Mouse (Mus musculus) thymus, postnatal 25 days (tissue): ENCODE measurements around the gene Osbpl3.

ENCODE experiments used
- DNase-seq: peaks from one replicate; pipeline ENCODE4 v3.0.0; 2022

The Osbpl3 gene

DNA sequence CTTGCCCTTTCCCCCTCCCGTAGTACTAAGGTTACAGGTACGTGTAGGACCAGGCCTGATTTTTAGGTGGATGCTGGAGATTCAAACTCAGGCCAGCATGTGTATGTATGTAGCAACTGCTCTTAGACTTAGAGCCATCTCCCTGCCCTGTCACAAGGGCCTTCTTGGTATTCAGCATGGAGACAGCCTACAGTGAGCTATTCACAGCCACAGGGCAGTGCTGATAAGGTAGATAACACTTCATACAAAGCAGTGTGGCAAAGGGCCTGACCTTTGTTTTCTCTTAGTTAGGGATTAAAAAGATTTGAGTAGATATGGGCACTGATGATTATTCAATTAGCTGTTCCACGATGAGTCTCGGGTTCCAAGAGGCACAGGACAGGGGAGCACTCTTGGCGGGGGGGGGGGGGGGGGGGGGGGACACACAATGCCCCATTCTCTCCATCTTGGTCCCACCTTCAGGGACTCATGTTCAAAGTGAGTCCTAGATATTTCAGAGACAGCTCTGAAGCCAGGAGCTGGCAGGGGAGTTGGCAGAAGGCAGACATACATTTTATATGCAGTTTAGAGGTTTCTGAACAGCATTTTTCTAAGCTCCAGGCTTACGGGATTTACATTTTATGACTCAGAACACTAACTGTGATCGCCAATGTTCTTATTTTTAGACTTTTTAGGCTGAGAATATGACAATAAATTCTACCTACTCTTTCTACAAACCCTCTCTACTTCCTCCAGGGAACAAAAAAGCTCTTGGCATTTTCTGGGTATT is 56.4 kb downstream of the Osbpl3 start:
- no peak for DNase-seq

DNA sequence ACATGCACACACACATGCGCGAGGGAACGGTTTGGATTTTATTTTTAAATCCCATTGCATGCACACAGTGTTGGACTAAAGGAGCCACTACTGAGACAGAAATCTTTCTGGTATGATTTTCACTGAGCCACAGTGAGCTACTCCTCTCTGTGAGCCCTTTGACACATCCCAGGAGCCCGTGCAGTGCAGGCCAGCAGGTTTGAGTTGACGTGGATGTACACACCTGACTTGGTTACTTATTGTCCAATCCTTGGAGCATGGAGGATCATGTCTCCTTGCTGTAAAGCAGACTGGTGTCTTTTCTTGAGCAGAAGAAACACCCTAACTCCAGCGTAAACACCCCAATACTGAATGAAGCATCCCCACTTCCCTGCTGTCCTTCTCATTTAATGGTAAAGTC is 57.7 kb downstream of the Osbpl3 start:
- no peak for DNase-seq

DNA sequence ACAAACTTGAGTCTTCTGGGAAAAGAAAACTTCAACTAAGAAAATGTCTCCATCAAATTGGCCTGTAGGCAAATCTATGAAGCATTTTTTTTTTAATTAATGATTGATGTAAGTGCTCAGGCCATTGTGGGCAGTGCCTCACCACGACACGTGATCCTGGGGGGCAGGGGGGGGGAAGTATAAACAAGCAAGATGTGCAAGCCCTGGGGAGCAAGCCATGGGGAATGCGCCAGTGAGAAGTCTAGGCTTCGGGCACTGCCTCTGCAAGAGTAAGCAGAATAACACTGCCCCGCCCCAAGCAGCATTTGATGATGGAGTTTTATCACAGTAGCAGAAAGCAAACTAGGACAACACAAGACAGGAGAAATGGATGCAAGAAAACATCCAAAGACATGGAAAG is 58.9 kb downstream of the Osbpl3 start:
- DNase-seq, result no peak

DNA sequence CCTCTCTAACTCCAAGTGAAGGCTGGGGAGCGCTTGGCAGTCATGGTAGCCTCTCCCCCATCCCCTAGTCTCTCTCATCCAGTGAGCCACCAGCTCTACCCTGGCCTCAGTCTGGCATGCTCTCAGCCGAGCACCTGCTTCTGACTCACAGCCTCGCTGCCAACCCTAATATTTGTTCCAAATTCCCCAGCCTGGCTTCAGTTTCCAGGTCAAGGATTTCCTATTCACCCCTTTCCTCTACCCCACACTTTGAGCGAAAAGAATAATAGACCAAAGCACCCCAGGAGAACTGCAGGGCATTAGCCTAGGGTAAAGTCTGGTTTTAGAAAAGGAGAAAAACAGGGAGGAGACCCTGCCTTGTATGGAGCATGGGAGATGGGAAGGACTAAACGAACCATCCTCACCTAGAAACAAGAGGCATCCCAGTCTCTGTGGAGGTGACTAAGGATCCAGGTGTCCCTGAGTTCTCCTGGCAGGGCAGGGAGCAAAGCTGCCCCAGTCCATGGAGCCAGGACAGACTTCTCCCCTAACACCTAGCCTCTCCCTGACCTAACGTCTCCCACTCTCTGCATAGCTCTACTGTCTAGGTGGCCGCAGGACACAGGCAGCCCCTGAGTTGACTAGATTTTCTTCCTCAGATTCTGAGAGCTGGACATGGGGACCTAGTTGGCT is 60.2 kb downstream of the Osbpl3 start:
- DNase-seq, result no peak

DNA sequence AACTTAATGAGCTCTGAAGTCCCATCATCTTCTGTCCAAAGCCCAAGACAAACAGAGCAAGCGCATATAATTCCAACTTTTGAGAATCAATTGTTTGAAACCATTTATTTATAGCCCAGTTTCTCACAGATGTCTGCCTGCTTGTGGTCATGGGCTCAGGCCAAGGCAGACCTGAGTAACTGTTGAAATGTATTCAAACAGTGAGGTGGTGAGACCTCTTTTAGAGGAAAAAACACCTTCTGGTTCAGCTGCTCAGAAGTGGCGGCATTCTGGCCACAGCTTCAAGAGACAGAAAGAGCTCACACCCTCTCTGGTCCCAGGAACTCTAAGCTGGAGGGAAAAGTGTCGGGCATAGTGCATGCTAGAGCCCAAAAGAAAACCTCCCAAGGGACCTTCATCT is 61.6 kb downstream of the Osbpl3 start:
- DNase-seq, result no peak

DNA sequence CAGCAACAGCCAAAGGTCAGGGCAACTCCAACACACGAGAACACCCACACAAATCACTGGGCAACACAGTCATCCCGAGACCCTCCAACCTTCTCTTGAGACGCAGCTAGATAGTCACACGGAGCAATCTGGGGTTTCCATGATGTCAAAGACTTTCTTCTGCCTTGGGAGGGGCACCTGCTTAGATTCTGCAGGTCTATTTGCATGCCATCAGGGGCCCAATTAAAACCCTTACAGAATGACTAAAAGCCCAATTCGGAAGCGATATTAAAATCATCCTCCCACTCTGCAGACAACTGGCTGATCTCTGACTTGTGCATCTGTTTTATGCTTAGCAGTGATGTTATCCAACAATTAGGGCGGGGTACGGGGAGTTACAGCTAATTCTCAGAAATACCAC is 62.0 kb downstream of the Osbpl3 start:
- no peak for DNase-seq

DNA sequence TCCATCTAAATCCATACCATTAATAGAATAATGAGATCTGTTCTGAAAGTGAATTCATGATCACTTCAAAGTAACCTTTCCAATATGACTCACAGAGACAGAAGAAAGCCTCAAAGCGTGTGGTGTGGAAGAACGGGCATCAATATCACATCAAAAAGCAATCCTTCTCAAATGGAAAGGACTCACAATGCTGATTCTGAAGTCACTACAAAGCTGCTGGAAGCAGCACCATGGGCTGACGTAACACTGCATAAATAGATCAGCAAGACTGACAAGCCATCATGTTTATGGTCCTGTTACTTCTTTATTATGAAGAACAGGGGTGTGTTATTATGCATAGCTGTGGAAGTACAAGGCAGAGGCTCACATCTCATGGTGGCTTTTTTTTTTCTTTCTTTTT is 64.0 kb downstream of the Osbpl3 start:
- DNase-seq, result no peak

DNA sequence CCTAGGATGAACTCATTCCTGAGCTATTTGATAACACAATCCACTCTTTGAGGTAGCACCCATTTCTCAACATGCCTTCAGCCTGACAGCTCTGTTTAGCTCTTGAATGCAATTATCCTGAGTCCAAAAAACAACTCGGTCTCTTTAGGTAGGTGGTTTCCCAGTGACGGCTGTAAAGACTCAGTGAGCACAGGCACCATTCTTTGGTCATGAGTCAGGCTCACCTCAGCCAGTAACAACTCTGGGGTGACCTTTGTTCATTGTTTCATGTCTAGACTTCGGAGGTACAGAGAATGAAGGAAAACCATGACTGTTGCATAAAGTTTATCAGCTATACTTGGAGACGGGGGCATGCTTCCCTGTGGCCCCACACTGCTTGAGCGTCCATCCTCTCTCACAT is 65.7 kb downstream of the Osbpl3 start:
- no peak for DNase-seq

DNA sequence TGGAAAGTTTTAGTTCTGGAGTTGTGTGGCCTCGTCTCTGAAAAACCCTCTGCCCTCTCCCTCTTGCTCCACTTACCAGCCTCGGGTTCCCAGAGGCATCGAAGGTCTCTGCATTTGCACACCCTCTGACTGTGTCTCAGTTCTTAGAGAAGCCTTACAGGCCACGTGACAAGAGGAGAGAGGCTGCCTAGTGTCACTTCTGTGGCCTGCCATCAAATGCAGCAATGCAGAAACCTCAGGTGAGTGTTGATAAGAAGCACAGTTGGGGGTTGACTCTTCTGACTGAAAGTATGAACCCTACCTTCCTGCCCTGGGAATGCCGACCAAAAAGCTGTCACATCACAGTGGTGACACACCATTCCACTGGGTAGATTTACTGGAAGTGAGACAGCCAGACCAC is 68.4 kb downstream of the Osbpl3 start:
- DNase-seq, result no peak

DNA sequence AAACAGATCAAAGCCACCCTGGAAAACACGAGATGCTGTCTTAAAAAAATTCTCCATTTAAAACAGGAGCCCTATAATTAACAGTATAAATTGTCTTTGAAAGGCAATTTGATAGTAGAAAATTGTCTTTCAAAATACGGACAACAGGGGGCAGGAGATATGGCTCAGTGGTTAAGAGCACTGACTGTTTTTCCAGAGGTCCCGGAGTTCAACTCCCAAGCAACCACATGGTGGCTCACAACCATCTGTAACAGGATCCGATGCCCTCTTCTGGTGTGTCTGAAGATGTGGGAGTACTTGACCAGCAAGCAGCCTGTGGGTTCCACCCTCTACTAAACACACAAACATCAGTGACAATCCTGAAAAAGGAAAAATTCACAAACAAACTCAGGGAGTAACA is 69.5 kb downstream of the Osbpl3 start:
- DNase-seq, result no peak

DNA sequence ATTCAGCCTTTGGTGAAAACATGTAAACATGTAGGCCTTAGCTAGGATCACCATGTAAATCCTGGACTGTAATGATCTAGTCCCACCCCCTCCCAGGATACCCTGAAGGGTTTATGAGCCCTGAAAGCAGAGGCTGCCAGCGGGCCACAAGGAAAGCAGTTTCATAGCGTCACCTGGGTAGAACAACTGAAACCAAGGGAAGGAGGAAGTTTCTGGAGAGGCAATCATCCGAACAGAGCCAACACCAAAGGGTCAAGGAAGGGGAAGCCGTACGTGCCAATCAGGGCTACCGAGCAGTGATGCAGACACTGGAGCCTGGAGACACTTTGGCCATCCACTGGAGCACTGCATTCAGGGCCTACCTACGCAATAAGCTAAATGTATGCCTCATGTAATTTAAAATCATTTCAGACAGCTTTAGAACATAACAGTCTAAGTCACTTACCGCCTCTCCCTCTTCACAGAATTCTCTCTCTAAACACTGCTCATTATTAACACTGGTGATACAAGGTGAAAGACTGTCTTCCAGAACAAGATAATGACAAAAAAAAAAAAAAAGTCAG is 70.5 kb downstream of the Osbpl3 start:
- DNase-seq, result no peak

DNA sequence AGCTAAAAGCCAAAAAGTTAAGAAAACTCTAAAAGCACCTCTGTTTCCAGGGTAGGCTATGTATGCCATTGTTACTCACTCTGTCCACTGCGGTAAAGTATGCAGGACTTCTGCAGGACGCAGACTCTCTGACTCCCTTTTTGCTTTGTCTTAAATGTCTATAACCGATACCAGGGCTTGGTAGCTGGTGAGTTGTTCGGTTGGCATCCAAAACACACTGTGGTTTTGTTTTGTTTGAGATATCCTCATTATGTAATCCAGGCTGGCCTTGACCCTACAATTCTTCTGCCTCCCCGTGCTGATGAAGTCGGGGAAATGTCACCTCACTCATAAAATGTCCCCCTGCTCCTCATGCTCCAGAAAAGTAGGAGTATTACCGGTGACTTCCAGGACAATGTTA is 73.3 kb downstream of the Osbpl3 start:
- DNase-seq, result no peak

DNA sequence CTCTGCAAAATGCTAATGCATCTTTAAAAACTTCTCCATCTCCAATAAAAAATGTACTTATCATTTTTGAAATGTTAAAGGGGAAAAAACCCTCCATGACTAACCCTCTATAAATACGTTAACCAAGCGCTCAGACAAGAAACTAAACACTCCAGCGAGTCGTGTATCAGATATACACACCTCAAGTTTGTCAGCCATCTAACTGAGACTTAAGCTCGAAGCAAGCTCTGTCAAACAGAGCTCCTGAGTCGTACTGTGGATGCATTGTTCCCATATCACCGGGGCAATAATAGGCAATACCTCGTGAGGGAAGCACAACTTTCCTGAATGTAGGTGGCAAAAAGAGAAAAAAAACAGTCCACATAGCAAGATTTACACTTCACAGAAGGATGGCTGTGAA is 73.8 kb downstream of the Osbpl3 start:
- DNase-seq, result no peak

DNA sequence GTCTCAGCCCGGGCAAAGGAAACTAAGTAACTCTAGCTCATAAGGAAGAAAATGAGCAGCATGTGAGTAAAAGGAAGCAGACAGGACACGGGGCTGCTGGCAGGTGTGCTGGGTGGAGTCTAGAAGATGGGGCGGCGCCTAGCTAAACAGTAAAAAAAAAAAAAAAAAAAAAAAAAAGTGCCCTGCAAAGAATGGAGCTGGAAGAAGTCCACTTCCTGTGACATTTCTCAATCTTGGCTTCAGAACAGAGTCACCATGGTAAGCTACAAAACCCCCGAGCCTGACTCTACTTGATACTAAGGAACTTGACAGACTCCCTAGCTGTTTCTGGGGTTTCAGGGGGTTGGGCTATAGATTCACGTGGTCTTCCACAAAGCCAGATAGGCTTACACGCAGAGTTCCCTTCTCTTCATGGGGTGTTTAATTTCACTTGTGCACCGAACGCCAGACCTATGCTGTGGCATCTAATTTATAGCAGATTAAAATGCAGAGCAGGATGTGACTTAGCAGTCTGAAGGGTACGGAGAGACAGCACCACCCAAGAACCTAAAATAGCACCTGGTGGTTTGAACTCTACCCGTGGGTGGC is 74.4 kb downstream of the Osbpl3 start:
- DNase-seq, result peak; percentile 68

DNA sequence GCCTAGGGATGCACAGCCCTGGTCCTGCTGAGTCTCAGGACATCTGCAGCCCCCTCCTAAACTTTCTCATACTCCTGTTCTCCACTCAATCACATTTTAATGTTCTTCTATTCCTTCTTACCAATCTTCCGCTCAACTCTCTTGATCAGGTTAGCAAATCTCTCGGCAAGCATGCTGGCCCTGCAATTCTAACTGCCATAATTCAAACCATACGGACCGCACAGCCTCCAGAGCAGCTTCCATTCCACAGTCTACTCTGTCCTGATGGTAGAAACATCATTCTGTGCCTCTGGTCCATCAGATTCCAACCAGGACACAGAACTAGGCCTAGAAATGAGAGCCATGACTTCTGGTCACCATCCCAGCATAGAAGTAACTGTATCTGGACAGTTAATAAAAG is 76.3 kb downstream of the Osbpl3 start:
- no peak for DNase-seq

DNA sequence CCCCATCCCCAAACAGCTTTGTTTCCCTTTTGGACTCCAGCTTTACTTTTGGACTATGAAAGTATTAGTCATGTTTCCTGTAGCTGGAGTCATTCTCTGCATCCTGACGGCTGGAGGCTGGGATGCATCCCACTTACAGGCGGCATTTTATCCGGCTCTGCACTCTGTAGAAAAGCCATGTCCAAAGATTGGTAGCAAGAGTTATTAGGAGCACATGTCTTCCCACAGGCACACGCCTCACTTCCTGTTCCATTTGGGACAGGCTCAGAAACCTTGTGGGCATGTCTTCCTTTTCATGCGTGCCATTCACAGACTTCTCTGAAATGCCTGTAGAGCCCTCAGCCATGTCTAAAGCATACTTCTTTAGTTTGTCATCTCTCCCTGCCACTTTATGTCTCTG is 76.9 kb downstream of the Osbpl3 start:
- DNase-seq, result no peak

DNA sequence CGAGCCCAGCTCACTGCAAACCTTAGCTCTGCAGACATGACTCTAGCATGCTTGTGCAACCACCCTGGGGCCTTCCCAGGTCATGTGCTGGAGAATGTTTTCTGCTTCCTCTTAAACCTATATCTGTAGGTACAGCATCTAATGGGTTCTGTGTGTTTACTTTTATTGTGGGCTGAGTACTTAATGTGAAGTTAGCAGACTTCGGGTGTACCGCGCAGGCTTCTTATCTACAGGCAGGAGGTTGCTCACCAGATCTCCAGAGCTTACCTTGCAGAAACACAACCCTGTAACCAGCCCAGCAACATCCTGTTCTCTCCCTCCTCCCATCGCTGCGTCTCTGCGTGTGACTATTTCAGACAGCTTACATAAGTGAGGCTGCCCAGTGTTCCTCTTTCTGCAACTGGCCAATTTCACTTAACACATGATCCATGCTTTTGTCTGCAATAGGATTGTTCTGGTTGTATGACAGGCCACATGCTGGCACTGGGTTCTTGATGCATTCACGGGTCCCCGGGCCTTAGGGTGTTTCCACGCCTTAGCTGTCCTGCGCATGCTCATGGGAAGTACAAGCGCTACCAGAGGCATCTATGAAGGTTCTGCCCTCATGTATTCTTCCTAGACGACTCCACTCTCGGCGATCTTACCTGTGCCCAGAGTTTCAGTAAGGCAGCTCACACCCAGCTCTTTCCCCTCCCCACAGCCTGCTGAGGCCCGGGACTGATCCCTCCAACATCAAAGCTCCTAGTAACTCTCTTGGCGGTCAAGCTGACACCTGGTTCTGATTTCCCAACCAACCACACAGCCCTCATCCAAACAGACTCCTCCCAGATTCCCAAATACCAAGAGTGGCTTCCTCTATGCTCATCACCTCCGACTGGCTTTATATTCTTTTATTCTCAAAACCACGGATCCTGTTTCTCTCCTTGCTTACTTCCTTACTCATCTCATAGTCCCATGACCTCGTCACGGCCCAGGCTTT is 78.0 kb downstream of the Osbpl3 start:
- DNase-seq, result peak; percentile 73

DNA sequence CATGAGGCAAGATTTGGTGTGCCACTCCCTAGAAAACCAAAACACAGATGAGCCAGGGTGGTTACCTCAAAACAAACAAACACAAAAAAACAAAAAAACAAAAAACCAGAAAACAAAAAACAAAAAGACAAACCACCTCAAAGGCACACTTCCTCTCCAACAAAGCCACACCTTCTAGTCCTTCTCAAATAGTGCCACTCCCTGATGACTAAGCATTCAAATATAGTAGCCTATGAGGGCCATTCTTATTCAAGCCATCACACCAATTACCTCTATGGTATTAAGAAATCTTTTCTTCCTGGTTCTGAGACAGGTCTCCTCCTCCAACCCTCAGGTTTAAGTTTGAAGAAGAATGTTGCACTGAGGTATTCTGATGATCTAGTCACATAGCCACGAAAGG is 79.3 kb downstream of the Osbpl3 start:
- DNase-seq, result no peak

DNA sequence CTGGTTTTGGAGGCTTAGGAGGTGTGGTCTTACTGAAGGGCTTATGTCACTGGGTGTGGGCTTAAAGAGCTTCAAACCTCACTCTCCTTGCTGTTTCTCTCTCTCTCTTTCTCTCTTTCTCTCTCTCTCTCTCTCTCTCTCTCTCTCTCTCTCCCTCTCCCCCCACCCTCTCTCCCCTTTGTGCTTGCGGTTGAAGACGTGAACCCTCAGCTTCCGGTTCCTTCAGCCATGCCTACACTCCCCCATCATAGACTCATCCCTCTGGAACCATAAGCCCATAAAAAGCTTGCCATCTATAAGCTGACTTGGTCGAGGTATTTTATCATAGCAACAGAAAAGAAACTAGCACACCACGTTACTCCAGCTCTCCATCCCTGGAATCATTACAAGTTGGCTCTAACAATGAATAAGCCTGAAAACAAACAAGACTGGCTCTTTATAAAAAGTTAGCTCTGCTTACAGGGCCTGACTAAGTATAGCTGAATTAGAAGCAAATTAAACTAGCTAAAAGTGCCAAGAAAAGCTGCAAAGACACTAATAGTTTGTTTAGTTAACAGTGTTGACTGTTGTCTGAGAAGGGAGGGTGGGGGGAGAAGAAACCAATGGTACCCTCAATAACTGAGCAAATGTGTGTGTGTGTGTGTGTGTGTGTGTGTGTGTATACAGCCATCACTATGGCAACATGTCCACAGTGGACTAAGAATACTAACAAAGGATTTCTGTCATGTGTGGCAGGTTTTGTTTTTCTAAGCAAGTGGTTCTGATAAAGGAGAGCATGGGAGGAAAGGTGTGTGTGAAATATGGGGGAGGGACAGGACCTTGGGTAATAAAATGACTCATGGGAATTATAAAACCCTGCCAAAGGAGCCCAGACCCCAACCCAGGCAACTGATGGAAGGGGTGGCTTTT is 83.2 kb downstream of the Osbpl3 start:
- DNase-seq, result no peak

DNA sequence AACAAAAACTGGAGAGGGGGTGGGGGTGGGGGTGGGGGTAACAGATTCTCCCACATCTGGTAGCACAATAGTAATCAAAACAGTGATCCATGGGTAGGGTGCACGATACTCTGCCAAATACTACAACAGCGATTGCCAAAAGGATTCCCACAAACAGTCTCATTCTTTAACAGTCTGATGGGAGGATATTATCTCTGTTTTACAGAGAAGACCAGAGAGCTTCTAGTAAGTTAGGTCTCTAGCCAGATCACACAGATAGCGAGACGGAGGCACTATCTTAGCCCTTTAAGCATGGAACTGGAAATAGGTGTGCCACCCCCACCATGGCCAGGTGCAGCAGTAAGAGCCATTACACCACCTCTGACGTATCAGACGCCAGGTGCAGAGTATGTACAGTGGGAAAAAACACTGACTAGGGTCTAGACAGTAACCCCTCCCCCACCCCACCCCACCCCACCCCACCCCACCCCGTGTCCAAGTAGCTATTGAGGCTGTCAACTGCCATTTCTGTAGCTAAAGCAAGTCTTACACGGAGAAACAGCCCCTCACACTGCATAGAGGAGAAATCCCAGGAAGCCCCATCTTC is 84.4 kb downstream of the Osbpl3 start:
- DNase-seq, result no peak
